Mouse (Mus musculus): ENCODE data around the gene Zfp991. TPM values are rescaled to one million over a fixed set of nuclear protein-coding genes. Genes with fewer than 3 reads are reported as not detected.

The Zfp991 gene
- total RNA-seq (2023) = 10 to 100 TPM in 1 of 2 experiments, 1 to 10 TPM in 1; 5.9 to 10.4 TPM

DNA sequence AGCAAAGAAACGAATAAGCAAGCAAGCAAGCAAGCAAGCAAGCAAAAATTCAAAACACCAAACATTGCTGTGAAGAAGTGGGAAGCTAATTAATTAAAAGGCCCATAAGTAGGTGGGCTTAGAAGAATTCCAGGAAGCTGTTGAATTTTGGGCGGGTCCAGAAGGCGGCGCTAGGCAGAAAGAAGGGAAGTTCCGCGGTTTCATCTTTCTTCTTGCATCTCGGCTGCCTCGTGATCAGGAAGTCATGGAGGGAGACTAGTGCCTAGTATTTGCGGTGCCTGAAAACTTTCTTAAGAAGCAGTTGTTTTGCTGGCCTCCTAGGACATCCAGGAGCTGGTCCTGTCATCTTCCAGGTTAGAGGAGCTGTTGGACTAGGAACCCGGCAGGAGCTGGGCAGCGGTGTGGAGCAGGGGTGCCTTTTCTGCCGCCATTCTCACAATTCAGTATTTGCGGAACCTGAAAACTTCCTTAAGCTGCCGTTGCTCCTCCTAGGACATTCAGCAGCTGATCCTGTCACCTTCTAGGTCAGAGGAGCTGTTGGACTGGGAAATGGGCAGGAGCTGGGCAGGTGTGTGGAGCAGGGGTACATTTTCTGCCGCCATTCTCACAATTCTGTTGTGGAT is at the start of gene Zfp991:
Zfp991 (plus strand) TSS at position 202 of the 623 bp plus-strand sequence.

Other genes starting within 250 kb of the Zfp991 start
- 1 to 10 TPM in 1 of 2 experiments, not detected in 1; 1.2 TPM for gene Gm21411, start 222.4 kb upstream of the Zfp991 start, total RNA-seq (2023)
- under 1 TPM in 1 of 2 experiments, not detected in 1; 0.92 TPM for gene Zfp989, start 160.1 kb upstream of the Zfp991 start, total RNA-seq (2023)
- 1 to 10 TPM; 2.4 to 2.6 TPM for gene Rex2, start 110.2 kb upstream of the Zfp991 start, total RNA-seq (2023)
- not detected for gene Zfp988, start 173.6 kb downstream of the Zfp991 start, total RNA-seq (2023)
- gene Zfp978, start 229.3 kb downstream of the Zfp991 start, total RNA-seq (2023) = under 1 TPM in 1 of 2 experiments, not detected in 1; 0.58 TPM